Mouse (Mus musculus) stomach, postnatal 0 days (tissue): ENCODE measurements around the gene Cemip2.

ENCODE experiments used
- CTCF ChIP-seq: IDR thresholded peaks from 2 replicates; pipeline ENCODE4 v1.5.1; 2016; ENCODE audit warnings: antibody characterized with exemption, low read depth, mild to moderate bottlenecking, moderate library complexity
- EP300 ChIP-seq: optimal IDR thresholded peaks from 2 replicates; pipeline ENCODE3; 2016; ENCODE audit warnings: antibody characterized with exemption

DNA sequence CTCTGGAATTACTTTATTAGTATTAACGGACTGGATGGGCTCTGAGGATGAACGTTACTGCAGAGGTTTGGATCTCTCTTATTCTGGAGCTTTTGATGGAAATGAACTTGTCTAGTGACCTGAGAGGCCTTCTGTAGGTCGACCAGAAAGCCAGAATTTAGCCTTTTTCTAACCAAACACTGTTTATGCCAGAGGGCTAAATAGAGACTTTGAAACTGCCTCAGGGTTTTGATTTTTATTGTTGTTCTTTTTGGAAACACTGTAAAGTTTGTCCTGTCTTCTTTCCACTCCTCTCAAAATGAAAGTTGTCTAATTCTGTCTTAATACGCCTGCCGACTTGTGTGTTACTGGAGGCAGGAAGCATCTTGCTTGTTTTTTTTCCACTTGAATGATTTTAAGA is 46.0 kb downstream of the Cemip2 start:
- TF ChIP-seq CTCF (no peak), EP300 (no peak)
